Mouse (Mus musculus) spleen, adult 18-20 months (tissue): Measurements from ENCODE around the gene Cpa5.

Experiments used
- DNase-seq, 2 experiments: peaks; one replicate each; pipeline ENCODE4 v3.0.0; 2022; ENCODE audit warnings: mixed read lengths in 2 of 2

Gene Cpa5

DNA sequence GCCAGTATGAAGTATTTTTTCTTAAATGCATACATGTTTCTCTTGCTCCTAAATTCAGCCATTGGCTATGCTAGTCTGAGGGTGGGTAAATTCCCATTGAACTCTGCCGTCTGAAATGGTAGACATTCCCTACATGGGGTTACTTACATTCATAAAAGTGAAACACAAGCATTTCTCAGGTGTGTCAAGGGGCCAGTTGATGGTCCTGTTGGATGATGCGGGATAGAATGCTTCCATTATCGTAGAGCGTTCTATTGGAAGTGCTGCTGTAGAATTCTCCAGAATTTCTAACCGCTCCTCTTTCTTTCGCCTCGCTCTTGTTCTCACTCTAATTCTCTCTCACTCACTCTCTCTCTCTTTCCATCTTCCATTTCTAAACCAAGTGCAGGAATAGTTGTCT is at the start of gene Cpa5:
Gene Cpa5 (plus strand): TSS at position 301 of the 400 bp plus-strand sequence.
- no peak for DNase-seq

DNA sequence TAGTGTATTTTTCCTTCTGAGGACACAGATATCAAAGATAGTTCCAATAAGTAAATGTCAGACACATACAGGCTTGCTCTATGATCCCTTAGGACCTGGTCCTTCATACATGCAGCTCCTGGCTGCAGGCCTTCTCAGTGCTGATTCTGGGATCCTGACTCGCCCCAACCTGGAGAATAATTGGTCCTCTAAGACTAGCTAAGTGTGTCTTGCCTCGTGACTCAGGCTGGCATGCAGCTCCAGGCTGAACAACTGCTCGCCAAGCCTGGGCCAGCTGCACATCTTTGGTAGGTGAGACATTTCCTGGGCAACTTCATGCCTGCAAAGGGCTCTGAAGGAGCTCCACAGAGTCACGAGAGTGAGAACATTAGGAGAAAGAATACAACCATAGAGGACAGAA is 48.7 kb upstream of the Cpa5 start:
- DNase-seq, result no peak

DNA sequence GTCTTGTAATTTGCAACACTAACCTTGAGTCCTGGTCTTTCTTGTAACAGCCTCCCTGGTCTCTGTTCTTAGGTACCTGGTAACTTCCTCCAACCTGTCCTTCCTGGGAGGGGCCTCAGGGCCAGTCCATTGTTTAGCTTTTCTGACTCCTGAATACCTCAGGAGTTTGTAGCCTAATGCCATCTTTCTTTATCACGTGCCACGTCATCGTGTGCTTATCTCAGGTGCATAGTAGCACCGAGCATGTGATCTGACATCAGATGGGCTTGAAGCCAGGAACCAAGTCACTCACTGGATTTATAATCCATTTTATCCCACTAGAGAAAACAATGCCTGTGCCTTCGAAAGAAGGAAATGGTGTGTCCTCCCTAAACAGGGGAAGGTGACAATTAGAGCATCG is 47.2 kb upstream of the Cpa5 start:
- DNase-seq, result no peak

DNA sequence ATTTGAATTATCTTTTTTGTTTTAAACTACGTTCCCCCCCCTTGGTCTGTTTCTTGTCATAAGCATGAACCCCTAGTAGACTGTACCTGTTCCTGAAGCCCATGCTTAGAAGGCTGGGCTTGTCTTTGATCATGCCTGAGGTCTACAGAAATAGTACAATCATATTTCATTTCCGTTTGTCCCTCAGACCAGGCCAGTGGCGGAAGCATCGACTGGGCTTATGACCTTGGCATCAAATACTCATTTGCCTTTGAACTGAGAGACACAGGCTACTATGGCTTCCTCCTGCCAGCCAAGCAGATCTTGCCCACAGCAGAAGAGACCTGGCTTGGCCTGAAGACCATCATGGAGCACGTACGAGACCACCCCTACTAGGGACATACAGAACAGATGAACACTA is 46.8 kb upstream of the Cpa5 start:
- DNase-seq, result no peak

- DNase-seq, result no peak
Observed at GRCm38 (mm10) chr6:30568069-30568468, 42.7 kb upstream of the Cpa5 start, which contains the start of gene Cpa4. Gene Cpa4, plus strand, starts transcription at chr6:30568369.

GRCm38 (mm10) chr6:30569331-30569730 is 41.5 kb upstream of the Cpa5 start:
- no peak for DNase-seq

GRCm38 (mm10) chr6:30570012-30570411 is 40.8 kb upstream of the Cpa5 start:
- DNase-seq, result no peak

DNA sequence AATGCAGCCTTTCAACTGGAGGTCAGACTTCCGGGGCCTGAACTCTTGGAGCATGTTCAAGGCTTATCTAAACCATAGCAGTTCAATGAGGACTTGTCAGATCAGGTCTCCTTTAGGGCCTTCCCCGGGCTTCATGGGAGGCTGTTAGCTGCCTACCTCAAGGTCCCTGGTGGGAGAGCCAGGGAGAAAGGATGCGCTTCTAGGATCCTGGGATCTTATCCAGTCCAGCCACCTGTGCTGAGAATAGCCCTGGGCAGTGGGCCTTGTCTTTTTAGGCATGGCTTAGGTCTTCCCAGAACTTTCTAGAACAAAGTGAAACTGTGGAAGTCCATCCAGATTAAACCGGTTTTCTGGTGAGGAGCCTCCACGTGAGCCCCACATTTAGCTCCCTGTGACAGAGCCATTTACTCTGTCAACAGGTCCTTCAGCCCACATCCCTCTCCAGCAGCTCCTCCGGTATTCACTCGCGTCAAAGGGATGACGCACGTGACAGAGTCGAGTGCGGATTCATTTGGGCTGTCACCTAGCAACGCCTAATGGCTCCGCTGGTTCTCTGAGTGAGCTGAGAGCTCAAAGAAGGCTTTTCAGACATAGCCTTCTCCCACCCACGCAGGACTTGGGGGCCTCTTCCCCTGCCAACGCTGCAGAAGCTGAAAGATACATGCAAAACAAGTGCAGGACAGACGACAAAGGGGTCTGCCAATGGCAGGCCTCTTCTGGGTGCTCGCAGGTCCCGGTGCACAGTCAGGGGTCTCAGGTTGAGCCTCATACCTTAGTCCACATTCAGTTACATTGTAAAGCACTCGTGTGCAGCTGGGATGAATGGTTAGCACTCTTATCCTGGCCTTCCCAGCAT is 38.1 kb upstream of the Cpa5 start:
- DNase-seq, result no peak

DNA sequence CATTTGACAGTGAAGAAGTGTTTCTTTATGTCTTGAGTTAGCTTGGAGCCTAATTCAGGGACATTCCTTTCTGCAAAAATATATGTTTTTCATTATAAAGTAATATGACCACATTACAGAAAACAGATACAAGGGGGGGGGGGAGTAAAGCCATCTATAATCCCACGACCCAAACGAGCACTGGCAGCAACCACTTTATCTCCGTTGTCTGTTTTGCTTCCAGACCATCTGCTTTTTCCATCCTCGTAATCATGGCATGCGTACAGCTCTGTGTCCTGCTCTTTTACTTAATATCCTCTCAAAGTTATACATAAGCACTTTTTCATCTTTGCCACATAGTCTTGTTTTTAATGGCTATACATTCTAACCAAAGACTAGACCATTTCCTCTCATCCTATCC is 37.4 kb upstream of the Cpa5 start:
- DNase-seq, result no peak

- no peak for DNase-seq
Observed at GRCm38 (mm10) chr6:30574945-30575344, 35.9 kb upstream of the Cpa5 start.

GRCm38 (mm10) chr6:30576477-30577203 is 34.2 kb upstream of the Cpa5 start:
- no peak for DNase-seq

GRCm38 (mm10) chr6:30579961-30580840 is 30.6 kb upstream of the Cpa5 start:
- DNase-seq, result no peak

- no peak for DNase-seq
Observed at GRCm38 (mm10) chr6:30580841-30581176, 30.0 kb upstream of the Cpa5 start.

DNA sequence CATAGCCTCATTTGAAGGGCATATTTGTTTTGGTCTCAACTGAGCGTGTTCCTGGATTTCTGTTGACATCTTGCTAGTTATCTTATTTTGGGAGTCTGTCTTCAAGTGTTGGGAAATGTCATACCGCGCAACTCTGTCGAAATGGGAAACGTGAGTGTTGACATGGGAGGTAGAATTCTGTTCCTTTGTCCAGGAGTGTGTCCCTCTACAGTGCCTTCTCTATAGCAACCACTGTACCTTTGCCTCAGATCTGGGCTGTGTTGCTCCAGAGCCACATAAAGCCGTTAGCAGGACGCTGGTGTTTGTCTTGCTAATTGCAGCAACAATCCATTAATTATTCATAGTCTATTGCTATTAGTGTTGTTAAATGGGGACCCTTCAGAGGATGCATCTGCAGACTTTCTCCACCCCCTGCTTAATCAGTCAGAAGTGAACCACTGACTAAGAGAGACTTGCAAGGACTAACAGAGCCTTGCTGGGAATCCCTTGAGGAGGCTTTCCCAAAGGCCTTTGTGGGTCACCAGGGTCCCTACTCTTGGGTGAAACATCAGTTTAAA is 23.8 kb upstream of the Cpa5 start:
- DNase-seq, result no peak

DNA sequence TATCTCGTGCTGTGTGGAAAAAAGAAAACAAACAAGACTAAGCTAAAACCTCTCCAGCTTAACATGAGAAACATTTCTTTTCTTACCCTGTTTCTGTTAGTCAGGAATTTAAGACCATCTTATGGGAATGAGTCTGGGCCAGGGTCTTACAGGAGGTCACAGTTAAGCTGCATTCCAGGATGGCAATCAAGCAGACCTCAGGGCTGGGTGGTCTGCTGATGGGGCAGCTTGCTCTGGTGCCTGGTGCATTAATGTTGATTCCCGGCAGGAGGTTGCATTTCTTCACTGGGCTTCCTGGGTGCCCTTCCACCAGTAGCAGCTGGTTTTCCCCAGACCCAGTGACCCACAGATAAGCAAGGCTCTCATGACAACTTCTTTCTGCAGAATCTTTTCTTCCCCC is 21.0 kb upstream of the Cpa5 start:
- DNase-seq, result no peak

DNA sequence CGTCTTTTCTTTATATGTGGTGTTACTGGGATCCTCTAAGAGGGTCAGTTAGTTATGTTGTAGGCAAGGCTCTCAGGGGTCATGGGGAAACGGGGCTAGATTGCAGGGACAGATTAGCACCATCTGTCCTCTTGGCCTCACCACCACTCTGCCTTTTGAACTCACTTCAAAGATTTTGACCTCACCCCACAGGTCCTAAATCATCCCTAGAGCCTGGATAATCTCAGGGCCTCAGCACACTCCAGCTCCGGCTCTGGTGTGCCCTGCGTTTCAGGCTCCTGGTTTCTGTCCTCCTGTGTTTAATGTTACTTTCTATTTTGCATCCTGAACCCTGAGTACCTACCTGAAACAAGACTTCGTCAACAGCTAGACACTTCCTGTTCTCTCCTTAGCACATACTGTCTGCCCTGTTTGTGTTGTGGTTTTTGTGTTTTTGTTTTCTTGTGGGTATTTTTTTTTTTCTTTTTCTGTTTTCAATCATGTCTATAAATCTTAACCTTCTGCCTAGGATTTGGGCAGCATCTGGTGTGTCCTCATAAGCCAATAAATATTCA is 18.9 kb upstream of the Cpa5 start:
- no peak for DNase-seq

GRCm38 (mm10) chr6:30592417-30592974 is 18.3 kb upstream of the Cpa5 start:
- no peak for DNase-seq

DNA sequence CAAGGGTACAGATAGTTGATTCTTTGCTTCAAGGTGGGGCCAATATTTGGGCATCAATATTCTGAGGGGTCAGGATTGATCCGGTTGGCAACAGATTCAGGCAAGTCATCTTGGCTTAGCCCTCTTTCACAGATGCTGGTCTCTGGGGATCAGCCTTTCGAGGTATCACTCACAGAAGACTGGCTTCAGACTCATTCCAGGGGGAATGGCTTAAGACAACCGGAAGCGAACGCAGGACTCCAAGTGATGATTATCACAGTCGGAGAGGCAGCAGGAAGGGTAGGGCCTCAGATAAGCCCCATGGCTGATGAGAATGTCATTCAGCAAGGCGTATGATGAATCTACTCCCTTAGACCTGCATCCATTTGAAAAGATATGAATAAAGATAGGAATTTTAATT is 16.4 kb upstream of the Cpa5 start:
- DNase-seq, result no peak

GRCm38 (mm10) chr6:30596230-30596898 is 14.4 kb upstream of the Cpa5 start:
- no peak for DNase-seq

DNA sequence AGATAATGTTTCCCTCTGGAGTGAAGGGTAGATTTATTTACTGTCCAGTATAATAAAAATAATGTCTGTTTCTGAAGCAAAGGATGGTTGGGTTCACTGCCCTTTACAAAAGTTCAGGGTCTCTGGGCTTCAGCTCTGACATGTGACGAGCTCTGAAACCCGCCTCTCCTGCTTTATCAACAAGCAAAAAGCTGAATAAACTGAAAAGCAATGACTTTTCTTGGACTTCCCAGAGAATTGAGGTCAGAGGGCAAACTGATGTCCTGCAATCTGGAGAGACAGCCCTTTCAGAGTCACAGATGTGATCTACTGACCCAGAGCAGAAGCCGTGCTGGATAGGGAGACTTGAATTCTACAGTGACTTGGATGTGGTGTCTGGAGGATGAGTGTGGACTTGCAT is 10.8 kb upstream of the Cpa5 start:
- DNase-seq, result no peak

DNA sequence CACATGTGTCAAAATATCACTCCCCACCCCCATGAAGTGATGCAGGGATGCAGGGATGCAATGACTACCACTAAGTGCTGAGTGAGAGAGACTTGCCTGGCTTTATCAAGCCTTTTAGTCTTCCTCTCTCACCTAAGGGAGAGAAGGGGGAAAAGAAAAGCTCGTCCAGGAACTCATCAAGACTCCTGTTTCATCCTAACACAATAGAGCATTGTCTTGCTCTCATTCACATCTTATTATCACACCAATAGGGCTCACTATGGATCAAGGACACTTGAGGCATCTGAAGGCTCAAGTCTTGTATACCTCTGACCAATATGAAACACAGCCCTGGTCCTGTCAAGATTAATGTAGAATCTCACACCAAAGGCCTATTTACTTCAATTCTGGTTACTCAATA is 9.8 kb upstream of the Cpa5 start:
- no peak for DNase-seq
